Mouse (Mus musculus) kidney, embryonic 15.5 days (tissue): ENCODE results near the gene Agbl4. TPM values are rescaled to one million over a fixed set of nuclear protein-coding genes. Genes with fewer than 3 reads are reported as not detected.

Source experiments
- polyA plus RNA-seq: library from polyadenylated mRNA; unstranded; fragments of >200 nt; fragmentation: Nextera tagmentation; extraction: Ambion mirVana; gene quantifications from 2 replicates; pipeline ENCODE4 v1.2.1, GENCODE M21; 2015

Agbl4 gene
- polyA plus RNA-seq, 1 experiment from 2014 or later: 0.43 TPM

Other genes starting within 250 kb of the Agbl4 start
- 15.1 and 15.9 TPM in 2 replicates for gene Elavl4, start 45.8 kb upstream of the Agbl4 start, polyA plus RNA-seq